Mouse (Mus musculus): ENCODE results near the gene Adamts13.

- no peak for TF ChIP-seq GATA1 (IDR thresholded peaks at IDR 0.05; ENCODE audit: borderline replicate concordance, low read length)
- TF ChIP-seq FLI1 (IDR thresholded peaks at IDR 0.05; ENCODE audit: low read length) = no peak
Observed at GRCm38 (mm10) chr2:26936425-26936824, 36.8 kb upstream of the Adamts13 start.
